Mouse (Mus musculus) central nervous system, embryonic 14 days (tissue): ENCODE results near the gene Cxcl14. TPM values are rescaled to one million over a fixed set of nuclear protein-coding genes. Genes with fewer than 3 reads are reported as not detected.

Source experiments
- polyA plus RNA-seq: library from polyadenylated mRNA; depleted of rRNA; stranded (reverse); fragments of >200 nt; gene quantifications from 2 replicates; pipeline ENCODE4 v1.2.3, GENCODE M21; 2012; rRNA removed

The Cxcl14 gene
- 20.2 and 54.0 TPM in 2 replicates for polyA plus RNA-seq

DNA sequence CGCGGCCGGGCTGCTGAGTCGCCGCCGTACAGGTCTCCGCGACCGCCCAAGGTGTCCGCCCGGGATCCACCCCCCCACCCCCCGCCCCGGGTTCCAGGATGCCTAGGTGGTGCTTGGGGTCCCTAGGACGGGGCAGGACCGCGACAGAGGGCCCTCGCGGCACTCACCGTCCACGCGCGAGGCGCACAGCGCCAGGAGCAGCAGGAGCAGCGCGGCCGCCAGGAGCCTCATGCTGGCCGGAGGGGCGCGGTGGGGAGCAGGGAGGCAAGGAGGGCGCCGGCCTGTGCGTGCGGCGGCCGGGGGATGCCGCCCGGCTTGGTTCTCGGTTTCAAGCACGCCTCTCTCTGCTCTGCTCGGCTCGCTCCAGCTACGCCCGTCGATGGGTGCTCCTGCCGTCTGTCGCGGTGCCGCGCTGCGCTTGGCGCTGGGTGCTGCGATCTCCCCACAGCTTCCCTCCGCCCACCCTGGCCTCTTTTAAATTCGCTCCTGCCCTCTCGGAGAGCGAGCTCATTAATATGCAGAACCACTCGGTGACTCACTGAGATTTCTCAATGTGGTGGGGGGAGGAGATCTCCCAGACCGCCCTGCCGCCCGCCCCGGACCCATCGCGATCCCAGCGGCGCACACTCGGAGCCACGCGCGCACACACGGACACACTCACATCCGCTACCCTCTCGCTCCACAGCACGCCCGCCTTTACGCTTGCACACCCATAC, at the start of gene Cxcl14:
Gene Cxcl14, minus strand, starts transcription at position 609 of the 716 bp plus-strand sequence.

DNA sequence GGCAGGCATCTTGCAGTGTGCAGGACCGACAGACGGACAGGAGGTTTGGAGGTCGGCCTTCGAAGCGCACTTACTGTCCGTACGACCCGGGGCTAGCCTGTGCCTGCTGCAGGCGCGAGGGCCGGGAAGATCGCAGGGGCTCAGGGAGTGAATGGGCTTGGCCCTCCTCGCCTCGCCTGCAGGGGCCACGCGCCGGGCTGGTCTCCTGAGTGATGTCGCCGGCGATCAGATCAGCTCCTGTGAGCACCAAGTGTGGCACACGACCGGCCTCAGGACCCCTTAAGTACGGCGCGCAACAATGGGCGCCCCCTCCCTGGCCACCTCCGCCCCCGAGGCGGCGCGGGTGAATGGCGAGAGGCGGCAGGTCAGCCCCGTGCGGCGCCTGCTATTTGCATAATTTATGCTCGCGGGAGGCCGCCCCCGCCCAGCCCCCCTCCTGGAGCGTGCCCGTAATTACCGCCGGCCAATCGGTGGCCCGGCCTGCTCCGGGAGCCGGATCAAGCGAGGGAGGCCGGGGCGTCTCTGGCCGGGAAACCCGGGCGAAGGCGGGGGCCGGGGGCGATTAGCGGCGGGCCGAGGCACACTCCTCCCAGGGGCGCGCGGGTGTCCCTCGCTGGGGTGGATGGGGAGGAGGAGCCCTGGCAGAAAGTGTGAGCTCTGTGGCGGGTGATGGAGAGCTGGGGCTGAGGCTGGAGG, 44.3 kb downstream of the Cxcl14 start, which contains the start of gene Neurog1:
Gene Neurog1, minus strand, starts transcription at position 240 of the 696 bp plus-strand sequence.

Other genes with a start within 250 kb of the Cxcl14 start
- gene H2afy, start 160.2 kb downstream of the Cxcl14 start, polyA plus RNA-seq = 347 and 402 TPM in 2 replicates
- 0.74 and 1.2 TPM in 2 replicates for gene Tifab, start 117.7 kb downstream of the Cxcl14 start, polyA plus RNA-seq
- gene Neurog1, start 44.4 kb downstream of the Cxcl14 start, polyA plus RNA-seq = 9.9 and 18.4 TPM in 2 replicates
- gene Gm3045, start 130.0 kb upstream of the Cxcl14 start, polyA plus RNA-seq = not detected in 2 replicates
- gene Slc25a48, start 141.8 kb upstream of the Cxcl14 start, polyA plus RNA-seq = 0.06 and 0.19 TPM in 2 replicates
- not detected in 2 replicates for gene Il9, start 185.7 kb upstream of the Cxcl14 start, polyA plus RNA-seq
- 3.4 and 3.8 TPM in 2 replicates for gene Fbxl21, start 225.9 kb upstream of the Cxcl14 start, polyA plus RNA-seq